Mouse (Mus musculus): Measurements from ENCODE around the gene Mrpl2.

DNA sequence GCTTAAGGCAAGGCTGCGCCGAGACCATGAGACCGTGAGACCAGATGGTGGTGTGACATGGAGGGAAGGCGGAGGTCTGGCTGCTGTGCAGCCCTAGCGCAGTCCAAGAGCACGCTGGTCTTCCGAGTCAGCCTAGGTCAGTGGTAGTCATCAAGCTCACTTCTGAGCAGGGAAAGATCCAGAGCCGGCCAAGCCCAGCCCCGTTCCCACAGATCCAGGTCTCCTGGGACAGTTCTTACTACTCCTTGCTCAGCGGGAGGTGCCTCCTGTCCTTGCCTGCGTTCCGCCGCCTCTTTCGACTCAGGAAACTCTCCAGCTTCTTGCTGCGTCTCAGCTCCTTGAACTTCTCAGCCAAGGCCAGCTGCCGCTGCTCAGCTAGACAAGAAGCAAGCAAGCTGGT is 21.7 kb downstream of the Mrpl2 start:
- no peak for TF ChIP-seq CTCF (IDR thresholded peaks at IDR 0.05; ENCODE audit: low read depth)
- TF ChIP-seq EP300 (IDR thresholded peaks at IDR 0.05; ENCODE audit: low read depth): no peak
